Mouse (Mus musculus): Measurements from ENCODE around the gene Flcn.

- peak; percentile 93 for TF ChIP-seq POLR2A (IDR thresholded peaks at IDR 0.05; ENCODE audit: low read depth, low read length)
- TF ChIP-seq CHD1 (IDR thresholded peaks at IDR 0.05; ENCODE audit: low read depth, low read length) = peak; percentile 100
- TF ChIP-seq CTCF (conservative IDR thresholded peaks at IDR 0.05 in 1 of 2, IDR thresholded peaks at IDR 0.05 in 1 of 2; ENCODE audit: low read depth in 2 of 2, low read length in 2 of 2) = no peak
- peak; percentile 96 for TF ChIP-seq TCF12 (IDR thresholded peaks at IDR 0.05; ENCODE audit: low read depth, low read length)
- no peak for TF ChIP-seq RAD21 (IDR thresholded peaks at IDR 0.05; ENCODE audit: low read depth, low read length)
- peak; percentile 96 for TF ChIP-seq ZMIZ1 (IDR thresholded peaks at IDR 0.05; ENCODE audit: low read depth, low read length)
Measured at GRCm38 (mm10) chr11:59809670-59810474, at the start of gene Flcn.
